Mouse (Mus musculus): Measurements from ENCODE around the gene Mitf.

DNA sequence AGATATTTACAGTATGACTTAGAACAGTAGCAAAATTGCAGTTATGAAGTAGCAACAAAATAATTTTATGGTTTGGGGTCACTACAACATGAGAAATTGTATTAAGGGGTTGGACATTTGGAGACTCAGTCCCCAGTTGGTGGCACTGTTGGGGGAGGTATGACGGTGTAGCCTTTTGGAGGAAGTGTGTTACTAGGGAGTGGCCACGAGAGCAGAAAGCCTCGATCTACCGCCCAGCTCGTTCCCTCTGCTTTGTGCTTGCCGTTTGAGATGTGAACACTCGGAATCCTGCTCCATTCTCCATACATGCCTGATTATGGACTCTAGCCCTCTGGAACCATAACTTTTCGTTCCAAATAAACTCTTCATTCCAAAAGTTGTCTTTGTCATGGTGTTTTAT is 49.6 kb downstream of the Mitf start:
- no peak for TF ChIP-seq FLI1 (IDR thresholded peaks at IDR 0.05; ENCODE audit: low read length)
- TF ChIP-seq GATA1 (IDR thresholded peaks at IDR 0.05; ENCODE audit: borderline replicate concordance, low read length), result no peak

Data from megakaryocyte, embryonic 14.5 days (primary cell).